Mouse (Mus musculus) embryo, embryonic 11.5 days (tissue): ENCODE data around the gene Dffa.
A peak's percentile ranks its signal among the peaks of the same experiment; 100 is the strongest.

Source experiments
- DNase-seq: peaks from one replicate; pipeline ENCODE4 v3.0.0-alpha.2; 2012; ENCODE audit warnings: low read depth, low spot score

The Dffa gene

GRCm38 (mm10) chr4:149103875-149104561 lies at the start of gene Dffa:
Gene Dffa (plus strand): TSS chr4:149104146.
- peak; percentile 85 for DNase-seq

- no peak for DNase-seq
Observed at GRCm38 (mm10) chr4:149055847-149056246, 48.1 kb upstream of the Dffa start.

- no peak for DNase-seq
Observed at GRCm38 (mm10) chr4:149056957-149057356, 47.0 kb upstream of the Dffa start.

- DNase-seq = no peak
Observed at GRCm38 (mm10) chr4:149057470-149057869, 46.5 kb upstream of the Dffa start.

GRCm38 (mm10) chr4:149058298-149058697 lies 45.6 kb upstream of the Dffa start:
- no peak for DNase-seq

GRCm38 (mm10) chr4:149059713-149060112 lies 44.2 kb upstream of the Dffa start:
- no peak for DNase-seq

- no peak for DNase-seq
Observed at GRCm38 (mm10) chr4:149060621-149061431, 43.1 kb upstream of the Dffa start.

GRCm38 (mm10) chr4:149061432-149061718 lies 42.6 kb upstream of the Dffa start:
- no peak for DNase-seq

- no peak for DNase-seq
Observed at GRCm38 (mm10) chr4:149062406-149063318, 41.3 kb upstream of the Dffa start.

- no peak for DNase-seq
Observed at GRCm38 (mm10) chr4:149064061-149064854, 39.7 kb upstream of the Dffa start.

- DNase-seq = no peak
Observed at GRCm38 (mm10) chr4:149066672-149067551, 37.0 kb upstream of the Dffa start.

- DNase-seq = no peak
Observed at GRCm38 (mm10) chr4:149075073-149075472, 28.9 kb upstream of the Dffa start.

GRCm38 (mm10) chr4:149075871-149076575 lies 27.9 kb upstream of the Dffa start:
- DNase-seq = peak; percentile 64

- DNase-seq = no peak
Observed at GRCm38 (mm10) chr4:149078261-149078660, 25.7 kb upstream of the Dffa start.

GRCm38 (mm10) chr4:149079629-149080028 lies 24.3 kb upstream of the Dffa start:
- DNase-seq = no peak

GRCm38 (mm10) chr4:149080111-149080510 lies 23.8 kb upstream of the Dffa start:
- no peak for DNase-seq

GRCm38 (mm10) chr4:149081528-149081927 lies 22.4 kb upstream of the Dffa start:
- no peak for DNase-seq

- no peak for DNase-seq
Observed at GRCm38 (mm10) chr4:149085381-149085780, 18.6 kb upstream of the Dffa start.

- no peak for DNase-seq
Observed at GRCm38 (mm10) chr4:149091364-149091763, 12.6 kb upstream of the Dffa start.

GRCm38 (mm10) chr4:149097956-149098355 lies 6.0 kb upstream of the Dffa start:
- DNase-seq = no peak
